Mouse (Mus musculus) fibroblast of lung, adult 2 months (primary cell): ENCODE data around the gene Olfr1032.
"Not testable (repeated sequence)": the region's sequence is repeated elsewhere in the genome, so short reads cannot be mapped to it uniquely, and the experiment has no call there.

Experiments used
- DNase-seq: peaks from one replicate; pipeline ENCODE4 v3.0.0-alpha.2; 2011; ENCODE audit warnings: low read depth

Gene Olfr1032

DNA sequence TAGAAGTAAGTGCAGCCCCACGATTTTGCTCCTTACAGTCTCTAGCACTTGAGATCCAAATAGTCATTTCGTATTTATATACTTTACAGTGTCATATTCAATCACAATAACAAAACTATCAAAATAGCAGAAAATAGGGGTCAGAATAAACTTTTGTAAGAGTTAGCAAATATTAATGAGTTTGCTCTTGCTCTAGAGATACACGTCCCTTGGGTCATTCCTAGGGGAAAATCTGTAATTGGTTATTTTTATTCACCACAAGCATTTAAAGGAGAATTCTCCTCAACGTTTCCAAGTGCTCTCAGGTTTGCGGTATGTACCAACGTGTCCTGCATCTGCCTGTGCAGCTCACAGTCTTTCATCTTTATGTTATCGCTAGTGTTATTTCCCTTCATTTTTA, at the start of gene Olfr1032:
TSS of gene Olfr1032 (plus strand) at position 301 of the 400 bp plus-strand sequence.
- no peak for DNase-seq

DNA sequence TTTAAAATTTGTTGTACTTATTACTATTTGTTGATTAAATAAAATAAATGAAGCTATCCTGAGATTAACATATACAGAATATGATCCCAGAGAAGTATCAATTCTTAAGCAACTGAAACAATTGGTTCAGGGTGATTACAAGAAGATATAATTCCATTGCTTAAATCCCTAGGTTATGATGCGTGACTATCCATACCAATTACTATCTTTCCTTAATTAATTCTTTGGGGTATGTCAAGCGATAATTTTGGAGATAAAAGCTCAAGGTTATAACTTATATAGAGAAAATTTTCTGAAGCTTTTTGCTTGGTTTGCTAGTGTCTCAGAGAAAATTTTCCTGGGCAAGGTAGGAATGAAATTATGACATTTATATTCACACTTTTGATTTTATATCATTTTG, 31.7 kb upstream of the Olfr1032 start, which contains the start of gene Olfr1029:
TSS of gene Olfr1029 (plus strand) at position 301 of the 400 bp plus-strand sequence.
- DNase-seq: no peak

DNA sequence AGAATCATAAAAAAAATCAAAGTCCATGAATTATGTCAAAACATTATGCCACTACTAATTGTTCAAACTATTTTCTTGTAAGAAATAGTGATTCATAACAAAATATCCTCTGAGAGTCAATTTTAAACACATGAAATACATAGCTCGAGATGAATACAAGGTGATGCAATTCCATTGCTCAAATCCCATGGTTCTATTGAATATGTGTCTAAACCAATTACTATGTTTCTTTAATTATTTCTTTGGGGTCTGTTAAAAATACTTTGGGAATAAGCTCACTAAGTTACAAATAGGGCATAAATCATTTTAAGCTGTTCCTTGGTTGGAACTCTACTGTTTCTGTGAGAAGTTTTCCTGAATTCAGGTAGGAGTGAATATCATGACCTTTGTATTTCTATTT, 26.4 kb upstream of the Olfr1032 start, which contains the start of gene Olfr1030:
TSS of gene Olfr1030 (plus strand) at position 301 of the 400 bp plus-strand sequence.
- DNase-seq: no peak

DNA sequence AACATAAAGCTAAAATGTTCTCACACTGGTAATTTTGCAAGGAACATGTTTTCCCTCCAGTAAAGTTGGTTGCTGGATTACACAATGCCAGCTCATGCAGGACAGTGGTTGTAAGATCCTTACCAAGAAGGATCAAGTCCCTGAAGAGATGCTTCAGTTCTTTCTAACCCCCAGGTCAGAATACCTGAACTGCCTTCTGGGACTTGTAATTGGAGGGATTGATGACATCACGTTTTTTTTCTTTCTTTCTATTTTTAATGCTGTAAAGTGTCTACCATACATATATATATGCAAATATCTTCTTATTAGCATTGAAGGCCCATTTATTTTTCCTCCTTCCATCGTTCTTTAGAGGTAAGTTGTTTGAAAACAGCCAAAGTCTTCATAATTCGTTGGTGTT, 15.3 kb upstream of the Olfr1032 start, which contains the start of gene Olfr1031:
TSS of gene Olfr1031 (plus strand) at position 301 of the 400 bp plus-strand sequence.
- DNase-seq: no peak

DNA sequence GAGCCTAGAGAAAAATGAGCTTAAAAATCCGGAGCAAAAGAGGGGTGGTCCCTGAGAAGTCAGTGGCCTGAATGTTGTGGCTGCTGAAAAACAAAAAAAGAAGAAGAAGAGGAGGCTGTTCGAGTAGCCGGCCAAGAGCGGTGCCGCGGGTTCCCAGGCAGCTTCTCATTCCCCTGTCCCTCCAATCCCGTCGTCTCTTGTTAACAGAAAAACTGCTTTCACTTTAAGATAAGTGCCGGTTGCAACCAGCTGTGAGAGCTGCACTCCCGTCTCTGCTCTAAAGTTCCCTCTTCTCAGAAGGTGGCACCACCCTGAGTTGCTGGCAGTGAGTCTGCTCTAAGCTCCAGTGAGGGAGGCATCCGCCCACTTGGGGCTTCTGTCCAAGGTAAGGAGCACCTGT, 15.1 kb downstream of the Olfr1032 start, which contains the start of gene Olfr1033:
TSS of gene Olfr1033 (plus strand) at position 228 of the 400 bp plus-strand sequence.
- DNase-seq: not testable (repeated sequence)

DNA sequence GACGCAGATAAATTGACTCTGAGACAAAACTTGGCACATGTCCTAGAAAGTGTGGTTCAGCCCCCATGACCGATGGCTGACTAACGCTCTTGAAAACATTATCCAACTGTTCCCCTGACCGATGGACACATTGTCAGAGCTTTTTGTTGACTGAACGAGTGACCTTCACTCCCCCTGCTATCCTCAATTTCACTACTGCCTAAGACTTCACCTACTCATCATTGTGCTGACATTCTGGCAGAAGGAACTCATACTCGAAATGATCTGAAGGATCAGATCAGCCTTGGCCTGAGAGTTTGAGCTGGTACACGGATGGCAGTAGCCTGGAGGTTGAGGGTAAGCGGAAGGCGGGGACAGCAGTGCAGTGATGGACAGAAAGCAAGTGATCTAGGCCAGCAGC, 16.2 kb downstream of the Olfr1032 start:
- DNase-seq: not testable (repeated sequence)

DNA sequence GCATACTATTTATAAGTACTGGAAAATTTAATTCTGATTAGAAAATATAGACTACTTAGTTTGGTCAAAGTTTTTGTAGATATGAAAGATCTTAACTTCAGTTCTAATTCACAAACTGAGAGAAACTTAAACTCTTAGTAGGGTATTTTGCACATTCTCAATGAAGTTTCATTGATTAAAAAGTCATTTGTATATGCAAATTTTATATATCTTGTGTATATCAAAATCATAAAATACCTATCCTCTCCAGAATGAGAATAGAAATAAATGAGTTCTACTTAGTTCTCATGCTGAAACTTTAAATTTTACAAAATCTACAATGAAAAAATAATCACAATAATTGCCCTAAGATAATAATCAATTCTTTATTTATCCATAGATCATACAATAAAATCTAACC, 40.2 kb downstream of the Olfr1032 start, which contains the start of gene Olfr1034:
TSS of gene Olfr1034 (plus strand) at position 301 of the 400 bp plus-strand sequence.
- DNase-seq: no peak

DNA sequence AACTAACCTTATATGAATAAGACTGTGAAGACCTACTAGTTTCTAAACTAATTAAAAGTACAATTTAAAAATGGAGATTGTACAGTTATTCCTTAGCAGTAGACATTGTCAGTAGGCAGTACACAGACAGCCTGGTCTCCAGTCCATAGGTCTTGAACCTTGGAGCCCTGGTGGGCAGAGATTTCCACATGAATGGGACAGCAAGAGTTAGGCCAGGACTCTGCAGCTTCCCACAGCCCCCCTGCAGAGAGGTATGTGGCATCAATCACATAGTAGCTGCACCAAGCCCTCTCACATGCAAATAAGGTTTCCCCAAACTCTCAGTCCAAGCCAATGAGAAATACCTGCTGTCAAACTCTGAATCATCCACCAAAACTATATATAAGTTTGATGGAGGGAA, 45.4 kb downstream of the Olfr1032 start:
- not testable (repeated sequence) for DNase-seq
